Mouse (Mus musculus) MEL (cell line): ENCODE results near the gene Kmt2d. TPM values are rescaled to one million over a fixed set of nuclear protein-coding genes. Genes with fewer than 3 reads are reported as not detected.

ENCODE experiments used
- DNase-seq: peaks from one replicate; pipeline ENCODE4 v3.0.0; 2011; ENCODE audit warnings: low read depth, low spot score
- H3K27ac ChIP-seq: 2 replicates; pipeline ENCODE4 v1.5.1; 2012; ENCODE audit warnings: low read depth, mild to moderate bottlenecking, control low read depth, low read length, moderate library complexity; ENCODE audit not compliant: control insufficient read depth
- H3K27me3 ChIP-seq, 2 experiments: fragments of 150-350 bp in 1 of 2; sonication (generic) in 1 of 2; 2 replicates each; pipeline ENCODE4 v1.6.1; 2012; ENCODE audit warnings: low read length in 2 of 2, mild to moderate bottlenecking in 2 of 2, improper control_type of control experiment in 1 of 2, moderate library complexity in 1 of 2; ENCODE audit not compliant: insufficient read depth in 2 of 2, control insufficient read depth in 1 of 2
- H3K36me3 ChIP-seq, 2 experiments: 2 replicates each; pipeline ENCODE4 v1.6.1; 2012 to 2014; ENCODE audit warnings: low read length in 2 of 2, improper control_type of control experiment in 1 of 2, inconsistent platforms in 1 of 2, mild to moderate bottlenecking in 1 of 2; ENCODE audit not compliant: insufficient read depth in 2 of 2, control insufficient read depth in 1 of 2
- H3K4me1 ChIP-seq, 2 experiments: fragments of 150-350 bp in 1 of 2; sonication (generic) in 1 of 2; 2 replicates each; pipeline ENCODE4 v1.6.1; 2012; ENCODE audit warnings: low read length in 2 of 2, improper control_type of control experiment in 1 of 2, mild to moderate bottlenecking in 1 of 2; ENCODE audit not compliant: insufficient read depth in 2 of 2, control insufficient read depth in 1 of 2
- H3K4me3 ChIP-seq, 2 experiments: fragments of 150-350 bp in 1 of 2; sonication (generic) in 1 of 2; 2 replicates each; pipeline ENCODE4 v1.5.1; 2012; ENCODE audit warnings: low read depth in 2 of 2, low read length in 2 of 2, mild to moderate bottlenecking in 2 of 2, moderate library complexity in 2 of 2, control low read depth in 1 of 2, improper control_type of control experiment in 1 of 2; ENCODE audit not compliant: control insufficient read depth in 1 of 2, insufficient read depth in 1 of 2
- H3K79me2 ChIP-seq: 2 replicates; pipeline ENCODE4 v1.6.1; 2012; ENCODE audit warnings: mild to moderate bottlenecking, low read length, moderate library complexity; ENCODE audit not compliant: control insufficient read depth, poor library complexity, insufficient read depth
- H3K9ac ChIP-seq: 2 replicates; pipeline ENCODE4 v1.6.1; 2012; ENCODE audit warnings: low read depth, mild to moderate bottlenecking, control low read depth, low read length, moderate library complexity; ENCODE audit not compliant: control insufficient read depth, poor library complexity, severe bottlenecking
- H3K9me3 ChIP-seq: fragments of 150-350 bp; sonication (generic); replicated peaks from 2 replicates; pipeline ENCODE4 v1.6.1; 2012; ENCODE audit warnings: mild to moderate bottlenecking, low read length, improper control_type of control experiment, moderate library complexity; ENCODE audit not compliant: insufficient read depth
- BHLHE40 ChIP-seq: IDR thresholded peaks from 2 replicates; pipeline ENCODE4 v1.6.1; 2012; ENCODE audit warnings: low read depth, mild to moderate bottlenecking, inconsistent platforms, low read length, improper control_type of control experiment, borderline replicate concordance
- CHD1 ChIP-seq: IDR thresholded peaks from 2 replicates; pipeline ENCODE4 v1.6.1; 2012; ENCODE audit warnings: low read depth, mild to moderate bottlenecking, inconsistent platforms, low read length, improper control_type of control experiment
- CHD2 ChIP-seq: IDR thresholded peaks from 2 replicates; pipeline ENCODE4 v1.6.1; 2011; ENCODE audit warnings: low read length, improper control_type of control experiment
- CTCF ChIP-seq, 3 experiments: IDR thresholded peaks in 2 of 3; conservative IDR thresholded peaks in 1 of 3; 2 replicates each; pipeline ENCODE4 v1.5.1; 2011 to 2012; ENCODE audit warnings: low read length in 3 of 3, low read depth in 2 of 3, mild to moderate bottlenecking in 2 of 3, improper control_type of control experiment in 1 of 3, inconsistent platforms in 1 of 3, mixed read lengths in 1 of 3, moderate library complexity in 1 of 3; ENCODE audit not compliant: control insufficient read depth in 1 of 3, insufficient read depth in 1 of 3, poor library complexity in 1 of 3, severe bottlenecking in 1 of 3
- E2F4 ChIP-seq: IDR thresholded peaks from 2 replicates; pipeline ENCODE4 v1.6.1; 2011; ENCODE audit warnings: low read depth, low read length, improper control_type of control experiment, borderline replicate concordance
- ELF1 ChIP-seq: IDR thresholded peaks from 2 replicates; pipeline ENCODE4 v1.6.1; 2014; ENCODE audit warnings: low read depth, mild to moderate bottlenecking, inconsistent platforms, low read length, improper control_type of control experiment, moderate library complexity
- ETS1 ChIP-seq: IDR thresholded peaks from 2 replicates; pipeline ENCODE4 v1.6.1; 2012; ENCODE audit warnings: low read depth, mild to moderate bottlenecking, inconsistent platforms, low read length, improper control_type of control experiment, moderate library complexity
- GABPA ChIP-seq: IDR thresholded peaks from 2 replicates; pipeline ENCODE4 v1.6.1; 2012; ENCODE audit warnings: low read depth, mild to moderate bottlenecking, inconsistent platforms, low read length, improper control_type of control experiment, moderate library complexity
- HCFC1 ChIP-seq: IDR thresholded peaks from 2 replicates; pipeline ENCODE4 v1.6.1; 2012; ENCODE audit warnings: low read depth, mild to moderate bottlenecking, inconsistent platforms, low read length, improper control_type of control experiment, moderate library complexity
- JUND ChIP-seq: IDR thresholded peaks from 2 replicates; pipeline ENCODE4 v1.6.1; 2011; ENCODE audit warnings: low read depth, mild to moderate bottlenecking, improper control_type of control experiment, low read length
- KAT2A ChIP-seq: conservative IDR thresholded peaks from 2 replicates; pipeline ENCODE4 v1.6.1; 2012; ENCODE audit warnings: low read depth, low read length, improper control_type of control experiment, inconsistent platforms
- MAFK ChIP-seq: IDR thresholded peaks from 2 replicates; pipeline ENCODE4 v1.6.1; 2011; ENCODE audit warnings: low read depth, mild to moderate bottlenecking, low read length, improper control_type of control experiment, borderline replicate concordance
- MAX ChIP-seq: IDR thresholded peaks from 2 replicates; pipeline ENCODE4 v1.6.1; 2011; ENCODE audit warnings: low read length, improper control_type of control experiment
- MAZ ChIP-seq: IDR thresholded peaks from 2 replicates; pipeline ENCODE4 v1.6.1; 2012; ENCODE audit warnings: low read depth, mild to moderate bottlenecking, inconsistent platforms, low read length, improper control_type of control experiment
- MEF2A ChIP-seq: IDR thresholded peaks from 2 replicates; pipeline ENCODE4 v1.6.1; 2014; ENCODE audit warnings: low read depth, mild to moderate bottlenecking, inconsistent platforms, low read length, improper control_type of control experiment; ENCODE audit not compliant: poor library complexity, insufficient replicate concordance, severe bottlenecking; ENCODE audit errors: extremely low read depth
- MXI1 ChIP-seq: IDR thresholded peaks from 2 replicates; pipeline ENCODE4 v1.6.1; 2011; ENCODE audit warnings: mild to moderate bottlenecking, low read depth, low read length, improper control_type of control experiment
- MYB ChIP-seq: IDR thresholded peaks from 2 replicates; pipeline ENCODE4 v1.6.1; 2011; ENCODE audit warnings: mild to moderate bottlenecking, low read depth, low read length, improper control_type of control experiment
- MYC ChIP-seq: IDR thresholded peaks from 2 replicates; pipeline ENCODE4 v1.6.1; 2011; ENCODE audit warnings: low read depth, mild to moderate bottlenecking, low read length, improper control_type of control experiment, moderate library complexity
- NELFE ChIP-seq: IDR thresholded peaks from 2 replicates; pipeline ENCODE4 v1.6.1; 2011; ENCODE audit warnings: low read depth, low read length, improper control_type of control experiment
- NRF1 ChIP-seq: IDR thresholded peaks from 2 replicates; pipeline ENCODE4 v1.6.1; 2014; ENCODE audit warnings: low read depth, mild to moderate bottlenecking, inconsistent platforms, low read length, improper control_type of control experiment, moderate library complexity; ENCODE audit not compliant: poor library complexity, insufficient read depth, severe bottlenecking
- POLR2A ChIP-seq, 2 experiments: IDR thresholded peaks; 2 replicates each; pipeline ENCODE4 v1.6.1; 2011 to 2012; ENCODE audit warnings: low read length in 2 of 2, mild to moderate bottlenecking in 2 of 2, control low read depth in 1 of 2, improper control_type of control experiment in 1 of 2, low read depth in 1 of 2, moderate library complexity in 1 of 2; ENCODE audit not compliant: control insufficient read depth in 1 of 2, insufficient read depth in 1 of 2, poor library complexity in 1 of 2
- POLR2AphosphoS2 ChIP-seq: IDR thresholded peaks from 2 replicates; pipeline ENCODE4 v1.6.1; 2011; ENCODE audit warnings: low read length, improper control_type of control experiment
- POLR2AphosphoS5 ChIP-seq: IDR thresholded peaks from 2 replicates; pipeline ENCODE4 v1.6.1; 2012; ENCODE audit warnings: low read depth, borderline replicate concordance, mild to moderate bottlenecking, inconsistent platforms, low read length, moderate library complexity, mixed read lengths
- RAD21 ChIP-seq: IDR thresholded peaks from 2 replicates; pipeline ENCODE4 v1.6.1; 2011; ENCODE audit warnings: mild to moderate bottlenecking, low read depth, low read length, improper control_type of control experiment
- RCOR1 ChIP-seq: IDR thresholded peaks from 2 replicates; pipeline ENCODE4 v1.6.1; 2012; ENCODE audit warnings: low read depth, mild to moderate bottlenecking, inconsistent platforms, low read length, improper control_type of control experiment
- SIN3A ChIP-seq: IDR thresholded peaks from 2 replicates; pipeline ENCODE4 v1.6.1; 2012; ENCODE audit warnings: low read length, improper control_type of control experiment, inconsistent platforms
- SMC3 ChIP-seq: IDR thresholded peaks from 2 replicates; pipeline ENCODE4 v1.6.1; 2011; ENCODE audit warnings: low read depth, low read length, improper control_type of control experiment
- TAL1 ChIP-seq: IDR thresholded peaks from 2 replicates; pipeline ENCODE4 v1.6.1; 2012; ENCODE audit warnings: mild to moderate bottlenecking, inconsistent platforms, low read length, moderate library complexity, mixed read lengths
- TBP ChIP-seq: IDR thresholded peaks from 2 replicates; pipeline ENCODE4 v1.8.0; 2011; ENCODE audit warnings: low read depth, low read length, improper control_type of control experiment
- TCF12 ChIP-seq: IDR thresholded peaks from 2 replicates; pipeline ENCODE4 v1.6.1; 2014; ENCODE audit warnings: low read depth, mild to moderate bottlenecking, inconsistent platforms, low read length, improper control_type of control experiment, moderate library complexity
- USF1 ChIP-seq: IDR thresholded peaks from 2 replicates; pipeline ENCODE4 v1.6.1; 2014; ENCODE audit warnings: low read depth, mild to moderate bottlenecking, inconsistent platforms, low read length, improper control_type of control experiment, moderate library complexity
- USF2 ChIP-seq, 2 experiments: IDR thresholded peaks; 2 replicates each; pipeline ENCODE4 v1.6.1; 2011 to 2012; ENCODE audit warnings: improper control_type of control experiment in 2 of 2, low read length in 2 of 2, borderline replicate concordance in 1 of 2, inconsistent platforms in 1 of 2, low read depth in 1 of 2, mild to moderate bottlenecking in 1 of 2; ENCODE audit not compliant: insufficient read depth in 1 of 2
- ZC3H11A ChIP-seq: IDR thresholded peaks from 2 replicates; pipeline ENCODE4 v1.6.1; 2012; ENCODE audit warnings: low read depth, mild to moderate bottlenecking, inconsistent platforms, low read length, improper control_type of control experiment
- ZKSCAN1 ChIP-seq: IDR thresholded peaks from 2 replicates; pipeline ENCODE4 v1.6.1; 2012; ENCODE audit warnings: low read depth, mild to moderate bottlenecking, inconsistent platforms, low read length, improper control_type of control experiment, moderate library complexity
- ZMIZ1 ChIP-seq: IDR thresholded peaks from 2 replicates; pipeline ENCODE4 v1.6.1; 2012; ENCODE audit warnings: low read depth, mild to moderate bottlenecking, inconsistent platforms, low read length, improper control_type of control experiment, moderate library complexity
- ZNF384 ChIP-seq: IDR thresholded peaks from 2 replicates; pipeline ENCODE4 v1.6.1; 2012; ENCODE audit warnings: low read depth, mild to moderate bottlenecking, inconsistent platforms, low read length, improper control_type of control experiment
- polyA plus RNA-seq, 2 experiments: library from polyadenylated mRNA; stranded (reverse) in 1 of 2; unstranded in 1 of 2; fragments of >175 nt in 1 of 2; fragments of >200 nt in 1 of 2; gene quantifications; 2 replicates each; pipeline versions ENCODE4 v1.2.1 to v1.2.4; 2012; ENCODE audit warnings: low replicate concordance in 2 of 2, low read depth in 1 of 2; ENCODE audit not compliant: insufficient read length in 2 of 2, insufficient read depth in 1 of 2, missing spikeins in 1 of 2
- total RNA-seq: library from RNA; depleted of rRNA; stranded (reverse); fragments of 300-350 nt; gene quantifications from 2 replicates; pipeline ENCODE4 v1.2.3, GENCODE M21; 2012

Kmt2d gene
- total and polyA plus RNA-seq, 3 experiments: 12.5 to 47.7 (median 42.0) TPM

DNA sequence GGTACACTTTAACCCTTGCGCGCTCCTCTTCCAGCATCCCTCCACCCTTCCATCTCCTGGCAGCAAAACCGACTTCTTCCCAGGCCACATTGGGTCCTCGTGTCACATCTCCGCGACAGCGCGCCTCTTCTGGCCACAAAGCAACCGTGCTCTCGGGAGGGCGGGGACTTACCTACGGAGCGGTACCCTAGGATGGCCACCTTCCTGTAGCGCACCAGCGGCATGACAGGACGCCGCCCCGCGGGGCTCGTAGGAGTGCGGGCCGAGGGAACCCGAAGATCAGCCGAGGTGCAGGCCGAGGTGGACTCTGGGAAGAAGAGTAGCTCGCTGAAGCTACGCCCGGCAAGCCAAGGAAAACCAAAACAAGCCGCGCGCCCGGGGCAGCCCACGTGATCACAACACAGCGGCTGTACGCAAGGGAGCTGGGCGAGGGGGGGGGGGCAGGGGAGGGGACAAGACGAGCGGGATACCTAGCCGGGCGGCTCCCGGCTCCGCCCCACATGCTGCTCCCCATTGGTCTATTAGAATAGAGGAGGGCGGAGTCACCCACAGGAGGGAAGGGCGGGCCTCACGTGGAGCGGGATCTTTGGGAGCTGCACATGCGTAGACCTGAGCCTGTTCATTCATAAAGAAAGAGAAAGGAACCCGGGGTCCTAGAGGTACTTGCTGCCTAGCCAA lies 10.1 kb upstream of the Kmt2d start:
- Histone ChIP-seq H3K9ac (peak overlapping the region; percentile 78), H3K27me3 (no peaks in the 10 kb centered on the region), H3K36me3 (peaks cover 0 to 9% of the 10 kb centered on the region in 2 experiments; a peak in 2 of 4 replicates), H3K9me3 (no peaks in the 10 kb centered on the region), H3K79me2 (no peaks in the 10 kb centered on the region; the same call in 1 of the 2 replicates), H3K27ac (peak overlapping the region; percentile 63), H3K4me1 (peaks cover 5 to 16% of the 10 kb centered on the region in 2 experiments), H3K4me3 (peak overlapping the region; percentile 71 to 87)
- peak; percentile 100 for DNase-seq
- peak; percentile 50 for TF ChIP-seq TCF12
- no peak for TF ChIP-seq TAL1
- TF ChIP-seq ZNF384: no peak
- peak; percentile 97 for TF ChIP-seq USF1
- TF ChIP-seq MYC: peak; percentile 92
- TF ChIP-seq BHLHE40: peak; percentile 68; the same call in 1 of the 2 replicates
- no peak for TF ChIP-seq MEF2A
- TF ChIP-seq SIN3A: peak; percentile 98
- TF ChIP-seq POLR2AphosphoS2: peak; percentile 52; the same call in 1 of the 2 replicates
- peak; percentile 76 for TF ChIP-seq ZMIZ1
- peak; percentile 44 for TF ChIP-seq ETS1
- peak; percentile 14; the same call in 1 of the 2 replicates for TF ChIP-seq E2F4
- no peak for TF ChIP-seq MAFK
- TF ChIP-seq MAZ: peak; percentile 97
- TF ChIP-seq ZKSCAN1: no peak
- TF ChIP-seq KAT2A: peak; percentile 58; the same call in 1 of the 2 replicates
- TF ChIP-seq RAD21: no peak
- peak; percentile 40; the same call in 1 of the 2 replicates for TF ChIP-seq RCOR1
- peak; percentile 85 for TF ChIP-seq TBP
- no peak for TF ChIP-seq GABPA
- TF ChIP-seq NELFE: peak; percentile 75
- TF ChIP-seq USF2 (IDR thresholded peaks at IDR 0.05; ENCODE audit: borderline replicate concordance in 1 of 2, insufficient read depth in 1 of 2, low read depth in 1 of 2, low read length in 2 of 2): peak; percentile 58 to 74; a peak in 3 of 4 replicates
- TF ChIP-seq MXI1: peak; percentile 96
- no peak for TF ChIP-seq CHD2
- TF ChIP-seq SMC3: no peak
- no peak for TF ChIP-seq JUND
- TF ChIP-seq ELF1: no peak; the same call in 1 of the 2 replicates
- TF ChIP-seq POLR2AphosphoS5: no peak
- peak; percentile 83 for TF ChIP-seq MAX
- peak; percentile 88 for TF ChIP-seq NRF1
- TF ChIP-seq CTCF (IDR thresholded peaks at IDR 0.05 in 2 of 3, conservative IDR thresholded peaks at IDR 0.05 in 1 of 3; ENCODE audit: control insufficient read depth in 1 of 3, insufficient read depth in 1 of 3, low read depth in 2 of 3, low read length in 3 of 3, poor library complexity in 1 of 3, severe bottlenecking in 1 of 3): peak in 2 of 3 experiments; percentile 20 to 33; a peak in 5 of 6 replicates
- TF ChIP-seq HCFC1: peak; percentile 76
- 0 out of 2 replicates have a peak, but pooled peaks have one; percentile 2 for TF ChIP-seq ZC3H11A
- no peak for TF ChIP-seq MYB
- TF ChIP-seq CHD1: no peak
- TF ChIP-seq POLR2A (IDR thresholded peaks at IDR 0.05; ENCODE audit: control insufficient read depth in 1 of 2, insufficient read depth in 1 of 2, low read depth in 1 of 2, low read length in 2 of 2, poor library complexity in 1 of 2): peak; percentile 85 to 86; a peak in 3 of 4 replicates
